Mouse (Mus musculus) heart, adult 2 months (tissue): ENCODE results near the gene Liph.

Experiments
- CTCF ChIP-seq: fragments of 200-600 bp; IDR thresholded peaks from 2 replicates; pipeline ENCODE4 v1.8.1; 2022; ENCODE audit warnings: antibody characterized with exemption, mild to moderate bottlenecking, moderate library complexity
- POLR2A ChIP-seq: fragments of 200-500 bp; IDR thresholded peaks from 2 replicates; pipeline ENCODE4 v1.6.1; 2011; ENCODE audit warnings: mild to moderate bottlenecking, low read depth, low read length, control low read depth; ENCODE audit not compliant: insufficient read depth

DNA sequence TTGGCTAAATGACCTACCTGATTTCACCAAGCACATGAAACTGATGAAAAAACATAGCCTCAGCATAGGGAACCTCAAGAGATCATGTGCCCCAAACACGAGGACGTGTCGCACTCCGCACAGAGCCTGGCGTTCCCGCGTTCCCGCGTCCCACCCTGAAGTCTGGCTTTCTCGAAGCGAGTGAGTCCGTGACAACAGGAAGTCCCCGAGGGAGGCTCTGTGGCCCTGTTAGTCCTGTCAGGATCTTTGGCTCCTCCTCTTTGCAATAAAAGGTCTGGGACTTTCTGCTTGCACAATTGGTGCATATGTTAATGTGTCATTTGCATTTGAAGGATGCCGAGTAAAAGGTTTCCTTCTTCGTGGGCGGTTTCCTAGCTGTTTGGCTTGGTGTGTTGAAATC lies at the start of gene Liph:
- TF ChIP-seq CTCF (no peak), POLR2A (no peak)
